Mouse (Mus musculus): ENCODE measurements around the gene Nup43.

DNA sequence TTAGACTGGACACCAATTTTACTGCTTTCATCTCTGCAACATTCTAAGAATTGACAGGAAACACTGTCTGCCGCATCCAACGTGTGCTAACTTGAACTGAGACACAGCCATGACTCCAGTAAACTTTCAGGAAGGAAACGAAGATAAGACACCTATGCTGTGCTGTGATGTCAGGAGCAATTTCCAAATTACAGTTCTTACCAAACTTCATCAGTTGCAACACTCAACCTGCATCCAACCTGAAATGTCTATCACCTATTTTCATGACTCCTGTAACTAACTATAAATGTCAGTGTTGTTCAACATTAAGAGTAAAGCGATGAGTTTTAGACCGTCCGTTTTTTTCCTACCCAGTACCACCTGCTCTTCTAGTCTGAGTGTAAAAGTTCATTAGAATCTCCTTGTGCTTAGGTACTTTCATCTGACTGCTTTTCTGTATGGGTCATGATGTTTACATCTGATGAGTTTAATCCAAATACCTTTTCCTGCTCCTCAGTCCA lies 3.2 kb upstream of the Nup43 start:
- TF ChIP-seq CTCF (IDR thresholded peaks at IDR 0.05) (no peak), EP300 (IDR thresholded peaks at IDR 0.05) (no peak)

Measured in lung, postnatal 0 days (tissue).